Mouse (Mus musculus) left cerebral cortex, postnatal 36 days (tissue): ENCODE measurements around the gene Lce1j. TPM values are rescaled to one million over a fixed set of nuclear protein-coding genes. Genes with fewer than 3 reads are reported as not detected.
"Not testable (repeated sequence)": the region's sequence is repeated elsewhere in the genome, so short reads cannot be mapped to it uniquely, and the experiment has no call there.

Experiments used
- DNase-seq, 2 experiments: peaks; one replicate each; pipeline ENCODE4 v3.0.0; 2021 to 2022; ENCODE audit warnings: low spot score in 2 of 2, mixed read lengths in 1 of 2
- intact Hi-C: fragments of 180-260 bp; cut with DNase I; formaldehyde crosslinking; loops from one replicate; pipeline ENCODE4 v1.15.1; 2025
- total RNA-seq, 2 experiments: library from RNA; stranded (reverse); gene quantifications; 2 replicates each; pipeline ENCODE4 v1.2.3; 2021

Lce1j gene
- not detected for total RNA-seq

GRCm38 (mm10) chr3:92790414-92790813, at the start of gene Lce1j:
Lce1j (minus strand) TSS chr3:92790514.
- no peak for DNase-seq
- intact Hi-C loops, result no loop called here

- intact Hi-C loops, result no loop called here
- DNase-seq, result no peak
Measured at GRCm38 (mm10) chr3:92827108-92827507, 36.8 kb upstream of the Lce1j start, which contains the start of gene Kprp. Kprp (minus strand) TSS chr3:92827247.

GRCm38 (mm10) chr3:92825808-92826207, 35.5 kb upstream of the Lce1j start:
- DNase-seq, result no peak

GRCm38 (mm10) chr3:92816036-92816435, 25.7 kb upstream of the Lce1j start:
- DNase-seq, intact Hi-C loops: not testable (repeated sequence)

More at GRCm38 (mm10) chr3:92825808-92826207, 35.5 kb upstream of the Lce1j start:
- intact Hi-C loops, result no loop called here

GRCm38 (mm10) chr3:92815581-92815980, 25.3 kb upstream of the Lce1j start:
- no peak for DNase-seq
- intact Hi-C loops, result no loop called here

GRCm38 (mm10) chr3:92807791-92808190, 17.5 kb upstream of the Lce1j start, which contains the start of gene Lce1k:
Lce1k (minus strand) TSS chr3:92807891.
- DNase-seq, result no peak
- intact Hi-C loops, result no loop called here

GRCm38 (mm10) chr3:92778799-92779198, 11.5 kb downstream of the Lce1j start, which contains the start of gene Lce1i:
Lce1i (minus strand) TSS chr3:92778899.
- intact Hi-C loops, result no loop called here
- DNase-seq, result no peak

- no peak for DNase-seq
- intact Hi-C loops, result no loop called here
Measured at GRCm38 (mm10) chr3:92771573-92771972, 18.7 kb downstream of the Lce1j start.

- no peak for DNase-seq
- intact Hi-C loops, result no loop called here
Measured at GRCm38 (mm10) chr3:92764965-92765364, 25.3 kb downstream of the Lce1j start, which contains the start of gene Lce1h. Lce1h (minus strand) TSS chr3:92765065.

GRCm38 (mm10) chr3:92753197-92753596, 37.1 kb downstream of the Lce1j start:
- DNase-seq, result no peak
- intact Hi-C loops, result loop anchor here (5.0 to 10.0 kb wide), 3 partner anchors 149 to 272 kb away; partner anchors contain the start of gene Lce3f

GRCm38 (mm10) chr3:92752238-92752637, 38.1 kb downstream of the Lce1j start, which contains the start of gene Lce1g:
Lce1g (minus strand) TSS chr3:92752338.
- no peak for DNase-seq
- intact Hi-C loops, result loop anchor here (5.0 to 10.0 kb wide), 3 partner anchors 150 to 273 kb away; partner anchors contain the start of gene Lce3f

- intact Hi-C loops, result no loop called here
- no peak for DNase-seq
Measured at GRCm38 (mm10) chr3:92738996-92739395, 51.3 kb downstream of the Lce1j start, which contains the start of gene Gm38119. Gm38119 (minus strand) TSS chr3:92739096.

Other genes with a start within 250 kb of the Lce1j start
- gene Ivl, start 216.8 kb downstream of the Lce1j start, total RNA-seq, result not detected
- gene Smcp, start 201.5 kb downstream of the Lce1j start, total RNA-seq, result not detected
- gene 2210017I01Rik, start 183.0 kb downstream of the Lce1j start, total RNA-seq, result not detected
- not detected for gene Lce6a, start 168.9 kb downstream of the Lce1j start, total RNA-seq
- gene Lce1a1, start 142.2 kb downstream of the Lce1j start, total RNA-seq, result not detected
- not detected for gene Lce1b, start 133.6 kb downstream of the Lce1j start, total RNA-seq
- gene Lce1a2, start 120.2 kb downstream of the Lce1j start, total RNA-seq, result not detected
- gene Lce1c, start 111.3 kb downstream of the Lce1j start, total RNA-seq, result not detected
- not detected for gene Lce1d, start 103.3 kb downstream of the Lce1j start, total RNA-seq
- gene Lce1e, start 81.4 kb downstream of the Lce1j start, total RNA-seq, result not detected
- gene Lce1f, start 70.2 kb downstream of the Lce1j start, total RNA-seq, result not detected
- not detected for gene Gm38119, start 51.4 kb downstream of the Lce1j start, total RNA-seq
- not detected for gene Lce1g, start 38.2 kb downstream of the Lce1j start, total RNA-seq
- not detected for gene Lce1h, start 25.4 kb downstream of the Lce1j start, total RNA-seq
- not detected for gene Lce1i, start 11.6 kb downstream of the Lce1j start, total RNA-seq
- not detected for gene Lce1k, start 17.4 kb upstream of the Lce1j start, total RNA-seq
- not detected for gene Kprp, start 36.7 kb upstream of the Lce1j start, total RNA-seq
- gene Lce1l, start 60.8 kb upstream of the Lce1j start, total RNA-seq, result not detected
- not detected for gene 2310050C09Rik, start 79.7 kb upstream of the Lce1j start, total RNA-seq
- not detected for gene Lce3a, start 135.7 kb upstream of the Lce1j start, total RNA-seq
- gene Lce3b, start 142.5 kb upstream of the Lce1j start, total RNA-seq, result not detected
- not detected for gene Lce3c, start 154.0 kb upstream of the Lce1j start, total RNA-seq
- gene Lce3d, start 166.9 kb upstream of the Lce1j start, total RNA-seq, result not detected
- gene Lce3e, start 176.5 kb upstream of the Lce1j start, total RNA-seq, result not detected
- gene Lce3f, start 201.7 kb upstream of the Lce1j start, total RNA-seq, result not detected
- gene Crct1, start 225.2 kb upstream of the Lce1j start, total RNA-seq, result not detected
- not detected for gene Lce1m, start 228.5 kb upstream of the Lce1j start, total RNA-seq